Mouse (Mus musculus) common myeloid progenitor, adult 5-6 weeks (primary cell): ENCODE measurements around the gene Eif1. TPM values are rescaled to one million over a fixed set of nuclear protein-coding genes. Genes with fewer than 3 reads are reported as not detected.

Experiments
- ATAC-seq: replicated peaks from 2 replicates; pipeline ENCODE4 v1.8.0; 2016; ENCODE audit warnings: low read depth, mild to moderate bottlenecking, moderate TSS enrichment, inconsistent platforms; ENCODE audit not compliant: poor library complexity, severe bottlenecking
- total RNA-seq: library from RNA; stranded (forward); fragments of 200-1000, 187-1606 nt; gene quantifications from 2 replicates; pipeline ENCODE4 v1.2.3, GENCODE M21; 2017

Gene Eif1
- total RNA-seq, 1 experiment from 2014 or later = 411 TPM

DNA sequence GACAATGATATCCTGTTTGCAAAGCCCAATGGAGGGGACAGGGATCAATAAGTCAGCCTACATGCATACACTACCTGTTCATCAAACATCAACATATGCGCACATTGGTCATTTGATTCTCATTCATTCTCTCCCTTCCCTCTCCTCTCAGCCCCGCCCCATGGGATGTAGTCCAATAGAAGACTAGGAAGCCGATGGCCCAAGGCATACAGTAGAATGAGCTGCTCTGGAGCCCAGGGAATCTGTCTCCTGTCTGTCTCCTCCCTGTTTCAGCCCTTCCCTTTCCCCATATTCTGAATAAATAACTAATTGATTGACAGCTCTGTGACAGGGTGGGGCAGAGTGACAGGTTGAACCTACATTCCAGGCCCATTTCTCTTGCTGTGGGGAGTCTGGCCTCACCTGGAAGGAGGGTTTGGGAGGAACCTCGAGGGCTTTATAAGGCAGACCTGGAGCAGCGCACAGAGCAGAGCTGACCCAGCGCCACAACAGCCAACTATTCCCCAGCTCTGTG lies 14.3 kb downstream of the Eif1 start, which contains the start of gene Gast:
Gast (plus strand) TSS at position 464 of the 514 bp plus-strand sequence.
- no peak for ATAC-seq

DNA sequence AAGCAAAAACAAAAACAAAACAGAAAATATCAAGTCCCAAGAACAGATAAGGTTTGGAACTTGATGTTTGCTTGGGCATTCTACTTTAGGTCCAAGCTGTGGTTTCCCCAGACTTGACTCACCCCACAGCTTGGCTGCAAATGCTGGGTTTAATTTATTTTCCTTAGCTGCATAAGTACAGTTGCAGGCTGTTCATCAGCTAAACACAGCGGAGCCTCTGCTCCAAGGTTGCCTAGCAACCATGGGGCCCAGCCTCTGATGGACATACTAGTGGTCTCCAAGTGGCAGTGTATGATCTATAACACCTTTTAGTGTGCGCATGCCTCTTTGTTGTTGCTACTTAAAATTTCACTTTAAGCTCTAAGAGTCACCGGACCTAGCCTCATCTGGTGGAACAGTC lies 16.0 kb downstream of the Eif1 start:
- no peak for ATAC-seq

DNA sequence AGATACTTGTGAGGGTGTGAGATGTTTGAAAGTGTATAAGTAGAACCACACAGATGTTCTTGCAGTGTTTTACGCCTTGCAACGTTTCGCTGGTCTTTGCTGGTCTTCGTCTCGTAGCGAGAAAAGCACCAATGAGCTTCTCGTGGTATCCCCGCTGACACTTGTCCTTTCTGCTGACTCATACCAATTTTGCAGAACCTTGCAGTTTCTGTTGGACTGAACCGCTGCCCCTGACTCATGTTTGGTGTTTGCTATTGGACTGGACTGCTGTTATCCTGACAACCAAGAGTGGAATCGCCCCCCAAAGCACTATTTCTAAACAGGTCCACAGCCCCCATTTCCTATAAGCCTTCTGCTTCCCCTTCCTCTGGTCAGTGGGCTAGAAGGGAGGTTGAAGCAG lies 24.6 kb downstream of the Eif1 start:
- ATAC-seq = no peak

DNA sequence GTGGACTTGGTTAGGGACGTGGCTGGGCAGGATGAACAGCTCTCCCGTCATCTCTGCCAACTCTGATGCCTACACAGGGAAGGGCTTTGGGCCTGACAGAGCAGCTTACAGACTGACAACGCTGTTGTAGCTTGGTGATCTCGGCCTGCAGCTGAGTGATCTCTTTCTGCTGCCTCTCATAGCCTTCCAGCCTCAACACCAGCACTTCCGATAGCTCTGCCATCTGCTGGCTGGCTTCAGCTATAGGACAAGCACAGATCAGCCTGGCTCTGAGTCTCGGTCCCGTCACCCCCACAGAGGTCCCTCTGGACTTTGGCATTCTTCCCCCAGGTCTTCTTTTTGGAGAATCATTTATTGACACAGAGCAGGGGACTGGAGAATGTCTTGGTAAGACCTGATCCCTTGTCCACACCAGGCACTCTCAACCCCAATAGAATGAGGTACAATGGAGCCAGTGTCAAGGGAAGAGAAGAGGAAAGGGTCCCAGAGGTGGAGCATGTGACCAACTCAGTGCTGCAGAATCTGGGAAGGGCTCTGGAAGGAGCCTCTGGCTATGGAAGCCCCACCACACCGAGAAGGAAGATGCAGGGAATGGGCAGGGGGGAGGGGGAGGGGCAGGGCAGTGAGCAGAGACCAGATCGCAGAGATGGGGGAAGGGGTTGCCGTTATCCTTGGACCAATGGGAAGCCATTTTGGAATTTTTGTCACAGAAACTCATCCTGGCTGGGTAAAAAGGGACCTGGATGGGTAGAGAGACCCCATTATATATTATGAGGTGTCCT lies 32.6 kb downstream of the Eif1 start:
- 0 out of 2 replicates have a peak, but pooled peaks have one; percentile 37 for ATAC-seq

DNA sequence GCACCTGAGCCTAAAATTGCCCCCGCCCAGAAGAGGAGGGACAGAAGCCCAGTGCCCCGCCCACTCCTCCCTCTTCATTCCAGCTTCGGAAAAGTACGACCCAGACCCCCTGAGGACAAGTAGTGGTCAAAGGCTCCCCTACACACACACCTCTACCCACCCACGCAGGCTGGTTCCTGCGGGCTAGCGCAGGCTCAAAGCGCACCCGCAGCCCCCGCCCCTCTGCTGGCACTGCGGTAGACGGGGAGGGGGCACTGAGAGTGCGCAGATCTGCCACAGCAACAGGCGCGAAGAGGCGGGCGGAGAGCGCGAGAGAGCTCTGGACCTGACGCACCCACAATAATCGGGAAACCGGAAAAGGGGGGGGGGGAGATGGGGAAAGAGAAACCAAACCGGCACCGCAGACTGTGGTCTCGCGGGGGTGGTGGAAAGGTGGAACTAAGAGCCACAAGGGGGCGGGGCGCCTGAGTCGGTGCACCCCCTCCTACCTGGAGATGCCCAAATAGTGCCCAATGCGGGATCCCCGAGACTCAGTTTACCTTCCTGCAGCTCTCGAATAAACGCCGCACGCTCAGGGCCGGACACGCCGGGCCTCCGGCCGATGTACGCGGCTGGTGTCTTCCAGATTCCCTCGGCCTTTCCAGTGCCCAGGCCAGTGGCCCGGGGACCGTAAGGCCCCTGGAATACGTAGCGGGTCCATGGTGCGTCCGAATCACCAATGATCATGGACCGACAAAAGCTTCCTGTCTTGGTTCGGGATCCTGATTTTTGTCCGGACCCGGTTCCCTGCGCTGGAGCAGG lies 35.7 kb downstream of the Eif1 start:
- peak; percentile 62 for ATAC-seq

DNA sequence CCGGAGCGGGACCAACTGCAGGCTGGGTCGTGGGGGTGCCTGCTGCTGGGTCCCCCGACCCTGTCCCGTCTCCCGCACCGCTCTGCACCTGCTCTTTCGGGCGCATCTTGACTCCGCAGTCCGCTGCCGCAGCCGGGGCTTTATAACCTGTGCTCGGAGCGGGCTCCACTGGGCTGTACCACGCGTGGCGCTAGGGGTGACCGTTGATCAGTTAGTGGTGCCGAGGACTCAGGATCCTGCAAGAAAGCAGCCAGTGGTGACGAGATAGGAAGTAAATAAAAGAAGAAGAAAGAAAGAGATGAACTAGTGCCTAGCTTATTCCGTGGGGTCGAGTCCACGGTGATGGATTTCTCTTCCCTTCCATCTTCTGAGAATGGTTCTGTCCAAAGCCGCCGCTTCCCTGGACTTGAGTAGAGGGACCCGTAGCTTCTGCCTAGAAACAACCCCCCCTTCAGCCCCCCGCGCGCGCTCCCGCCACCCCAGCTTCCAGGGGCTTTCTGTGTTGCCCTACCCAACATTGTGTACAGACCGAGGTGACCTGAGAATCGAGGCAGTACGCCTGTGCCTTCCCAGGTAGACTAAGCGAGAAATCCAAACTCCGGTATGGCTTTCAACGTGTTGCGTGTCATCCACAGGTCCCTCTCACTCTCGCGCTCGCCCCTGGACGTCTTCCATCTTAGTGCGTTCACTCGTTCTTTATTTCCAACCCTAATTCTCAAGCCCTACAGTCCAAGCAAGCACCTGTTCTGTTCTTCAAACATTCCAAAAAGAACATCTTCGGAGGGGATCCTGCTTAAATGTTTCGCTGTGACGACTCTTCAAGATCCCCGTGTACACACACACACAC lies 36.5 kb downstream of the Eif1 start, which contains the start of gene Hap1:
Hap1 (minus strand) TSS at position 157 of the 847 bp plus-strand sequence.
- peak; percentile 27 for ATAC-seq

DNA sequence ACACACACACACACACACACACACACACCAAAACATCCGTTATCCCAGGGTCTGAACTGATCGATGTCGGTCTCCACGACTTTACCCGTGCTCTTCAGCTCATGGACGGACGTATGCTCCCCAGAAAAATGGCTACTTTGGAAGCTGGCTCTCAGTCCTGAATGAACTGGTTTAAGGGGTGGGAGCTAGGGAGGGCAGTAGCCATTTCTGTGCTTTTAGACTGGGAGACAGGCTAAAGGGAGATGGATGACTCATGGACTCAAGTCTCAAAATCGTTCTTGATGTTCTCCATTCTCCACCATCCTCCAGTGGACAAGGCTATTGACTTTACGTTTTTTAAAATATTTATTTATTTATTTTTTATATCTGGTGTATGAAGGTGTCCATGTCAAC lies 37.1 kb downstream of the Eif1 start:
- ATAC-seq = no peak

DNA sequence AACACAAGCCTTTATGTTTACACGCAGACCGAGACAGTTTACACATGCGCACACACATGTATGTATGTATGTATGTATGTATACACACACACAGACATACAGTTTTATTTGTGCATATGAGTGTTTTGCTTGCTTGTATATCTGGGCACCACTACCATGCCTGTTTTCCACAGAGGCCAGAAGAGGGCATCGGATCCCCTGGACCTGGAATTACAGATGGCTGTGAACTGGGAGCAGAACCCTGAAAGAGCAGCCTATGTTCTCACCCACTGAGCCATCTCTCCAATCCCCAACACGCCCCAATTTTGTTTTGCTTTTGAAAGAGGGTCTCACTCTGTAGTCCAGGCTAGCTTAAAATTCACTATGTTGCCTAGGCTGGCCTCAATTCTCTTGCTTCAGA lies 37.7 kb downstream of the Eif1 start:
- no peak for ATAC-seq

DNA sequence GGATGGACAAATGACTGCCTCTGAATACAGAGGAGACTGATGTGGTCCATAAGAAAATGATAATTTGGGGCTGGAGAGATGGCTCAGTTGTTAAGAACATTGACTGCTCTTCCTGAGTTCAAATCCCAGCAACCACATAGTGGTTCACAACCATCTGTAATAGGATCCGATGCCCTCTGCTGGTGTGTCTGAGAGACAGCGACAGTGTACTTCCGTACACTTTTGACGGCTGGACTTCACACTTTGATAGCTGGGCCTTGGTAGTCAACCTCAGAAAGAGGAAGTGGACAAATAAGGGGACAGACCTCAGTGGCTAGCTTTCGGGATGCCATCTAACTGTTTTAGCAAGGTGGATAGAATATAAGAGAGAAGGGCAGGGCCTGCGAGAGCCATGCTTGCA lies 40.5 kb downstream of the Eif1 start:
- no peak for ATAC-seq

DNA sequence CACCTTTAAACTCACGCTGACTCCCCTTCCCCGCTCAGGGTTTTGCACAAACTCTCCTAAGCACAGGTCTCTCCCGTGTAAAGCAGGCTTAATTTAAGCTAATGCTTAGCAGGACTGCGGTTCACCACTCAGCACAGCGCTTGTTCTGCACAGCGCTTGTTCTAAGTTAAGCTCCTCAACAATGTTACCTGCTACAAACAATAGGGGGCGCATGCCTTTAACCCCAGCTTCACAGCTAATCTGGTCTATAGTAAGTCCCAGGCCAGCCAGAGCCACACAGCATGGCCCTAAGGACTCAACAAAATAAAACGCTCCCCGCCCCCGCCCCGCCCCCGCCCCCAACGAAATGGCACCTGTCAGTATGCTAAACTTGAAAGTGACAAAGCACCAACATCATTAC lies 41.4 kb downstream of the Eif1 start:
- ATAC-seq = peak; percentile 42; the same call in 1 of the 2 replicates

DNA sequence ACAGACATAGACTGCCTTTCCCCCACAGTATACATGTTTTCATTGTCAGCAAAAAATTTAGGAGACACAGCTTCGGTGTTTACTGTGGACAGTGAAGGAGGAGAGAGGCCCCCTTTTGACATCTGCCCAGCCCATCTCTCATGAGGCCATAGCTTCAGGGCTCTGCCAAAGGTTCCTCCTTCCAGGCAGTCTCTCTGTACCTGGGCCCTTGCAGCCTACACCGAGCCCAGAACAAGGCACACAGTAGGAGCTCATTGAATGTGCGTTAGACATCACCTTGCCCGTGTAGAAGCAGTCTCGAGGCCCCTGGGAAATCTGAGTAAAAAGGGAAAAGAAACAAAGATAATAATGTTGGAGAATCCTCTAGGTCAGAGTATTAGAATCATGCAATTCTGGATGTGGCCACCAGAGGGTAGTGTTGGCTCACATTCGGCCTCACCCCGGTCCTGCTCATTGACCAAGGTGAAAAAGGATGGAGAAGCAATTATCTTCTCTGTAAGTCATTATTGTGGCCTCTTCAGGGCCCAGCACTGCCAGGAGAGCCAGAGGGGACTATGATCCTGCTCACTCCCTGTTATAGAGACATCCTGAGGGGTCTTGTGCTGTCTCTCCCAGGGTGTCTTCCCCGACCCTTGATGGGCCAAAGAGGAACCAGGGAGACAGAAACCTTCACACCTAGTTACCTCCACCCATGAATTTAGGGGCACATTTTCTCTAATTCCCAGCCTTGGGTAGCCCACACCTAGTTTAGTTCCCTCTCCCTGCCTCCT lies 42.7 kb downstream of the Eif1 start:
- peak; percentile 81 for ATAC-seq

DNA sequence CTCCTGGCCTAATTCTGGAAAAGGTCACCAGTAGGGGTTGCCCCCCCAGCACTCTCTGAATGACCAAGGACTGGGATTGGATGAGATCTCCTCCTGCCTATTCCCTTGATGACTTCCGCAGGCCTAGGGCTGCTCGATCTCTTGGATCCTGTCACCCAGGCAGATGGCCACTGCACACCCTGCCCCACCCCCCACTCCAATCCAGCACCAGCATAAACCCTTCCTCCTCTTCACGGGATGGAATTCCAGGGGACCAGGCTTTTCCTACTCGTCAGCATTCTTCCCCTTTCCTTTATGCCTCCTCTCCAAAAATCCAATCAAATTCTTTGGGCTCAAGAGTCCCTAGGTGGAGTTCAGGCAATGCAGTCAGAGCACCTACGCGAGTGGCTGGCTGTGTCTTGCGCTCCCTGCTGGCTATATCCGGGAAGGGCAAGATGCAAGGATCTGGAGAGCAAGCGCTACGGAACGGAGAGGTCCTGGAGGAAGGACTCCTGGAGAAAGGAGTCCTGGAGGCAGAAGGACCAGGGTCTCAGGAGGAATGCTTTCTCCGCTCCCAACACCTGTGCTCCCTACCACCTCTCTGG lies 43.4 kb downstream of the Eif1 start:
- ATAC-seq = peak; percentile 69

DNA sequence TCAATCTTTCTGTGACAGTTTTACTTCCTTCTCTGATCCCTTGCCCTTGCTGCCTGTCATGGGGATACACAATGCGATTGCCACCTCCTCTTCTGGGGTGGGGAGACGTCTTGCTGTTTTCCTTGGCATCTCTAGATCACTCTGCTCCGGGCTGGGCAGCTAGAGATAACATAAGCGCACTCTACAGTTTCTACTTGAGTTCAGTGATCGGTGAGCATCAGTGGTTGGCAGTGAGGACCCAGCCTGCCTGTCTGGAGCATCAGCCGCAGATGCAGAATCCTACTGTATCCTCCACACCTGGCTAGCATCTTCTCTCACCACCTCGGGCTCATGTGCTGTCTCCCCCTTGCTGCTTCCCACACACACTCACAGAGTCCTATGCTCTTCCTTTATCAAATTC lies 49.5 kb downstream of the Eif1 start:
- ATAC-seq = no peak

DNA sequence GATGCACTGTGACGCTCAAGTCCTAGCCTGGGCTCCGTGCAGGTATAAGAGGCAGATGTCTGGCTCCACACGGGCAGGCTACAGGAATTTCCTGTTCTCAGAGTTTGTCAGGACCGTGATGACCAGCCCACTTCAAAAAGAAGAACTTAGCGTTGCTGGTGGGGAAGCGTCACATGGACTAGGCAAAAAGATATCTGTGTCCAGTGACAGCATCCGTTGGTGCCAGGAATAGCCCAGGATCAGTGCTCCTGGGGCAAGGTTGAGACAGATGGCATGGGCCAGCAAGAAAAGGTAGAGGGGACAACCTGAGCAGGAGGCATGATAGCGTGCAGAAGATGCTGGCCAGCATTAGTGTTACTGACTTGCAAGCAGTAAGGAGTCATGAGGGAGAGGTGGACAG lies 50.1 kb downstream of the Eif1 start:
- 0 out of 2 replicates have a peak, but pooled peaks have one; percentile 31 for ATAC-seq

Other genes with a start within 250 kb of the Eif1 start
- gene Krt32, start 231.7 kb upstream of the Eif1 start, total RNA-seq = not detected in 2 replicates
- gene Krt35, start 223.6 kb upstream of the Eif1 start, total RNA-seq = not detected in 2 replicates
- not detected in 2 replicates for gene Krt36, start 214.3 kb upstream of the Eif1 start, total RNA-seq
- not detected in 2 replicates for gene Krt13, start 198.3 kb upstream of the Eif1 start, total RNA-seq
- gene Krt15, start 184.0 kb upstream of the Eif1 start, total RNA-seq = not detected in 2 replicates
- not detected in 2 replicates for gene Krt19, start 171.2 kb upstream of the Eif1 start, total RNA-seq
- gene Krt9, start 126.6 kb upstream of the Eif1 start, total RNA-seq = not detected in 2 replicates
- not detected in 2 replicates for gene Krt14, start 112.3 kb upstream of the Eif1 start, total RNA-seq
- gene Krt16, start 71.0 kb upstream of the Eif1 start, total RNA-seq = not detected in 2 replicates
- gene Krt17, start 58.9 kb upstream of the Eif1 start, total RNA-seq = not detected in 2 replicates
- gene Krt42, start 50.0 kb upstream of the Eif1 start, total RNA-seq = not detected in 2 replicates
- not detected in 2 replicates for gene Gast, start 14.5 kb downstream of the Eif1 start, total RNA-seq
- not detected in 2 replicates for gene Hap1, start 36.2 kb downstream of the Eif1 start, total RNA-seq
- 1.9 and 2.5 TPM in 2 replicates for gene Jup, start 77.9 kb downstream of the Eif1 start, total RNA-seq
- 1.1 TPM in 1 of 2 replicates, not detected in the other for gene P3h4, start 95.0 kb downstream of the Eif1 start, total RNA-seq
- not detected in 2 replicates for gene Fkbp10, start 95.8 kb downstream of the Eif1 start, total RNA-seq
- gene Nt5c3b, start 121.9 kb downstream of the Eif1 start, total RNA-seq = 33.1 and 47.7 TPM in 2 replicates
- not detected in 2 replicates for gene Klhl10, start 122.0 kb downstream of the Eif1 start, total RNA-seq
- gene Klhl11, start 152.9 kb downstream of the Eif1 start, total RNA-seq = 26.0 and 30.9 TPM in 2 replicates
- gene Acly, start 208.1 kb downstream of the Eif1 start, total RNA-seq = 85.6 and 95.4 TPM in 2 replicates
- gene Ttc25, start 225.7 kb downstream of the Eif1 start, total RNA-seq = 0.05 TPM in 1 of 2 replicates, not detected in the other